Mouse (Mus musculus): ENCODE data around the gene Psapl1. TPM values are rescaled to one million over a fixed set of nuclear protein-coding genes. Genes with fewer than 3 reads are reported as not detected.
A peak's percentile ranks its signal among the peaks of the same experiment; 100 is the strongest.

The Psapl1 gene
- total RNA-seq (2021) = not detected

GRCm38 (mm10) chr5:36203916-36204315, at the start of gene Psapl1:
Gene Psapl1, plus strand, starts transcription at chr5:36204021.
- intact Hi-C loops (cut with DNase I) = no loop called here
- DNase-seq = peak in 1 of 2 experiments; percentile 14

- intact Hi-C loops (cut with DNase I) = no loop called here
- DNase-seq = no peak
Measured at GRCm38 (mm10) chr5:36154879-36155485, 48.8 kb upstream of the Psapl1 start.

- no peak for DNase-seq
- intact Hi-C loops (cut with DNase I) = no loop called here
Measured at GRCm38 (mm10) chr5:36165424-36166302, 38.2 kb upstream of the Psapl1 start.

DNA sequence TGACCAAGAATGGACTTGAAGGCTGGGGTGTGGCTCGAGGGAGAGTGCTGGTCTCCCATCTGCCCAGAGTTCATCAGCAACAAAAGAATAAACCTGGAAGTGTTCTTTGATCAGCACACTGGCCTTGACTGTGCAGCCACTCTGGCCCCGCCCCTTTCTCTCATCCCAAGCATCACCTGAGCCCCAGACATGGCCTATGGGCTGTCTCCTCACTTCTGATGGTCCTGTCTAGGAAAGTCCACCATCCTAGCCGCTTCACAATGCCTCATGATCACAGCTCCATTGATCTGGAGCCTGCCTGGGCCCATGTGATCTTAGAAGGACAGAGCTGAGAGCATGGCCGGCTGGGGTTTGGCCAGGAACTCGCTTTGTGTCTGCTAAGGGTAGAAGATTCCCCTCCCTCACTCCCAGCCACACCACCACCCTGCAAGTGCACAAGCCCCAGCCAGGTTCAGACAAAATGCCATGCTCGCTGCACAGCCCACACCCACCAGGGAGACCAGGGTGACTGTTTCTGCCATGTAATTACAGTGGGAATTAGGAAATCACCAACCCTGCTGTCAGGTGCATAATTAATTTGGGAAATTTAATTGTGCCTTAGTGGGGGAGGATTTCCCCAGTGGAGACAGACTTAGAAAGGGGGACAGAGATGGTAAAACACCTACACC, 37.3 kb upstream of the Psapl1 start:
- intact Hi-C loops (cut with DNase I) = no loop called here
- DNase-seq = no peak

- intact Hi-C loops (cut with DNase I) = no loop called here
- peak; percentile 45 to 64 for DNase-seq
Measured at GRCm38 (mm10) chr5:36168963-36169650, 34.7 kb upstream of the Psapl1 start.

DNA sequence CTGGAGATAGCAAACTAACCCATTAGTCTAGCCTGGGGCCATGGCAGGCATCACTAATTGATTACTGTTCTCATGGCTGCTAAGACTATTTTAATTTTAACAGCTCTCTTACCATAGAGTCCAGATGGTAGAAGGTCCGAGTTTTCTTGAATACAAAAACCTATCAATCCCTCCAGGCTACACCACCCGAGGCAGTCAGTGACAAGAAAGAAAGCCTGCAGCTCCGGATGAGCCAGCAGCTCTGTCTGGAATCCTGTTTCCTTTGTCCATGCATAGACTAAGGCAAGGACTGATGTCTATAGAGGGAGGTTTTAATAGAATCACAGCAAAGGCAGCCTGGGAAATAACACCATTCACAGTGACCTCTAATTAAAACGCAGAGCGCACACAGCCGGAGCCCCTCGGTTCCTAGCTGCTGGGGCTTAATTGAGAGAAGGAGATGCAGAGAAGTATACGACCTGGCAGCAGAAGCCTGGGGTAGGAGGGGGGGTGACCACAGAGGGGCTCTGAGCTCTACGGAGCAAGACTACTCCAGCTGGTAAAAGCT, 29.2 kb upstream of the Psapl1 start:
- intact Hi-C loops (cut with DNase I) = no loop called here
- DNase-seq = no peak

- intact Hi-C loops (cut with DNase I) = no loop called here
- no peak for DNase-seq
Measured at GRCm38 (mm10) chr5:36176409-36176808, 27.4 kb upstream of the Psapl1 start.

DNA sequence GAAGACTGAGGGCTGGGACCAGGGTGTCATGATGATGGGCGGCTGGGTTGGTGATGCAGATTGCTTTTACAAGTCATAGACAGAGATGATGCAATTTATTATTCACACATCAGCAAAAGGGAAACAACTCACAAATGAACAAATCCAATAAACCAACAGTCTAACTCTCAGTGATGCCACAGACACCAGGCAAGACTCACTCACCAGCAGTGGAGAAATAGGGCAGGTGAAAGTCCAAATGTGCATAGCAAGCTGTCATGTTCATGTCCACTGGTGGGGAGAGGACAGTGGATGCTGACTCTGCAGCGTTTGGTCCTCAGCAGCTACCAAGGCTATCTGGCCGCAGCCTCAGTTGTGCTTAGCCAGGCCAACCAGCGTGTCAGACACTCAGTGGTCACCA, 26.9 kb upstream of the Psapl1 start:
- intact Hi-C loops (cut with DNase I) = no loop called here
- no peak for DNase-seq

- DNase-seq = no peak
- intact Hi-C loops (cut with DNase I) = no loop called here
Measured at GRCm38 (mm10) chr5:36178215-36178614, 25.6 kb upstream of the Psapl1 start.

DNA sequence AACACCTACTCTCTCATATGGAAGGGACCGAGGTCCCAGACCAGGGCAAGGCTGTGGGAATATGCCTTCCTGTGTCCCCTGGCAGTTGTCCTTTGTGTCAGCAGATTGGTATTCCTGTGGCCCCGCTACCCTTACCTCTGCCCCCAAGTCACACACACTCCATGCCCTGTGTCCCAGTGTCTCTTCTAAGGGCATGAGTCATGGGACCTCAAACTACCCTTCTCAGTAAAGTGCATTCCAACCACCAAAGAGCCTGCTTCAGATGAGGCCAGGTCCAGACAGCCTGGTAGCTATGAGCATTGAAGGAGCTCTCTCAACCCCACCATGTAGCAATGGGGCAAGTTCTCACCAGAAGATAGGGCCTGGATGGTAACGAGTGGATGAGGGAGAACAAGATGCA, 25.0 kb upstream of the Psapl1 start:
- intact Hi-C loops (cut with DNase I) = no loop called here

GRCm38 (mm10) chr5:36179708-36180107, 24.1 kb upstream of the Psapl1 start:
- intact Hi-C loops (cut with DNase I) = no loop called here

More for the DNA sequence above, 25.0 kb upstream of the Psapl1 start:
- DNase-seq = no peak

DNA sequence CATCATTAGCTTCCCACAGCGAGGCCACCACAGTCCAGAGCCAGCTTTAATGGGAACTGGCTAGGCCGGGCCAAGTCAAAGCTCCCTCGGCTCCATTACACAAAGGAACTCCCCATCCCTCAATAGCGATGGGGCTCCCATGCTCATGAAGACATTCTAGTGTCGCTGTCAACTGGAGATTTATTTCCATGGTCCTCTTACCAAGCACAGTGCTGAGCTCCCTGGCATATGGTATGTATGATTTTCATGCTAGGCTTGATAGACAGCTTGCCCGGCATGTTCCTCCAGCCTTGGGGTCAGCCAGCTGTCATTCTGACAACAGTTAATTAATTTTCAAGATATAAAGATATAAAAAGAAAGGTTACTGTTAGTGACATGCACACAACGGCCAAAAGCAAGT, 21.5 kb upstream of the Psapl1 start:
- intact Hi-C loops (cut with DNase I) = no loop called here
- DNase-seq = no peak

More at GRCm38 (mm10) chr5:36179708-36180107, 24.1 kb upstream of the Psapl1 start:
- no peak for DNase-seq

DNA sequence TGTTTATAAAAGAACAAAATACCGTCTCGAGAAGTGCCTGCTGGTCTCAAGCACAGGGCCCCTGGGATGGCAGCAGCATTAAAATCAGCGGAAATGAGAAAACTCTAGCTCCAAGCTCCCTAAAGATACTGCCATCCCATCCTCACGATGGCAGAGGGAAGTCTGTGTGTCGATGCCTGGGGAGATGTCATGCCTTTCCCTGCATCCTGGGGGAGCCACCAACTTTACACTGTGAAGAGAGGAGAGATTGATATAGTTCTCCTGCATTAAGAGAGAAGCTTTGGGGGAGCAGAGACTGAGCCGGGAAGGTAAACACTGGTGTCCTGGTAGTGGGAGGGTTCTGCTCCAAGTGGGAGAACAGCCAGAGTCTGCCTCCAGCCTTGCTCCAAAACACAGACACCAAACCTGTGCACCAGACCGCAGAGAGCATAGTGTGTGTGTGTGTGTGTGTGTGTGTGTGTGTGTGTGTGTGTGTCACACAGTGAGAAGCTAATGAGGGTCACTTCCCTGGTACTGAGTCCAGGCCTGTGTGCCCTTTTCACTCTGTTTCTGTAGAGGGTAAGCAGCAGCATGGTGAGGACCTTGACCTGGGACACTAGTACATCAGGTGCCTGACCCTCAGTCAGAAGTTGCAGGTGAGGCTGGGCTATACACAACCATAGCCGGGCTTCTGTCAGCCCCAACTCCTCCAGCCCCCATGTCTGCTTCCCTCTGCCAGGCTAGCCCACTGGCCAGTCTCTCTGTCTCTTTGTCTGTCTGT, 17.3 kb upstream of the Psapl1 start:
- DNase-seq = no peak
- intact Hi-C loops (cut with DNase I) = no loop called here

- intact Hi-C loops (cut with DNase I) = no loop called here
- peak; percentile 46 to 50 for DNase-seq
Measured at GRCm38 (mm10) chr5:36188310-36188709, 15.5 kb upstream of the Psapl1 start.

DNA sequence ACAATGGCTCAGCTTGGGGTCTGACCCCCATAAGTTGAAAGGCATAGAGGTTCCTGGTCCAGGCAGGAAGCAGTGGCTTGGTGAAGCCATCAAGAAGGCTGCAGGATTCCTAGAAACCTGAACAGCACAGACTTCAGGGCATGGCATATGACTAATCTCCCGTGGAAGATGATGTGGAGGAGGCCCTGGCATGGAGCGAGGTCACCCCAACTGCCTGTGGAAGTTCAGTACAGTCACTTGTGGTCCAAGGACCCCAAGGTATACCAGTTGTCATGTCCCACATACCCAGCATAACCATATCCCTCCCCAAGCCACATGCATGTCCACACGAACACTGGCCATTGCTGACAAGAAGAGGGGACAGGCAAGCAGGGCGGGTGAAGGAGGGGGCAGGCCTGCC, 12.5 kb upstream of the Psapl1 start:
- DNase-seq = no peak
- intact Hi-C loops (cut with DNase I) = no loop called here

GRCm38 (mm10) chr5:36191876-36192275, 11.9 kb upstream of the Psapl1 start:
- DNase-seq = no peak
- intact Hi-C loops (cut with DNase I) = no loop called here

- intact Hi-C loops (cut with DNase I) = no loop called here
- no peak for DNase-seq
Measured at GRCm38 (mm10) chr5:36192677-36193076, 11.1 kb upstream of the Psapl1 start.

DNA sequence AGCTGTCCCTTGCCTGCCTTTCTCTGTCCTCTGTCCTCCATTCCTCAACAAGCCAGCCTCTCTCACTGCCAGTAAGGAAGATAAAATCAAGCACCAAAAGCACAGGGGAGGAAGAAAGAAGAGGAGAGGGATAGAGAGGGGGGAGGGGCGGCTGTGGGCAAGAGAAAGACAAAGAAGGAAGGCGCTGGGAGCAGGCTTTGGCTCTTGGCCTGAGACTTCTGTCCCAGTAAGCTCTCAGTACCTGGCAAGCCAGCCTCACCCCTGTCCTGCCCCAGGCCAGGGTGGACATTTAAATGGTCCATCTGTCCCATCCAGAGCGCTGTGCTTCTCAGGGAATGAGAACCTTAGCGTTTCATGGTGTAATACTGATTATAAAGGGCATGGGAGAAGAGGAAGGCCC, 9.2 kb upstream of the Psapl1 start:
- no peak for DNase-seq
- intact Hi-C loops (cut with DNase I) = no loop called here

DNA sequence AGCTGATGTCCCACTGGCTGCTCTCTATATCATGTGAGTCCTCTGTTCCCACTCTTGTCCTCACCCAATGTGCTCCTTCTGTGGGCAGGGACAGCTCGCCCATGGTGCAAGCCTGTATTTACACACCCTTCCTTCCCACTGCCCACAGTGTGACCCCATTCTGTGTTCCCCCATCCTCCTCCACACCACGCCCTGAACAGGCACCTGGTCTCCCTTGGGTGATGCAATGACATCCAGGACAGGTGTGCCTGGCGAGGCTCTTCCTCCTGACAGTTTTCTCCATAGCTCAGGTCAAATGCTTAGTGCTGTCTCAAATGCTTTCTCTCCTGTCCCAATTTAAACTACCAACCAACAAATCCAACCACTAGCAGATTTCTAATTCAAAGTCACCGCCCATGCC, 8.4 kb upstream of the Psapl1 start:
- DNase-seq = no peak
- intact Hi-C loops (cut with DNase I) = no loop called here

DNA sequence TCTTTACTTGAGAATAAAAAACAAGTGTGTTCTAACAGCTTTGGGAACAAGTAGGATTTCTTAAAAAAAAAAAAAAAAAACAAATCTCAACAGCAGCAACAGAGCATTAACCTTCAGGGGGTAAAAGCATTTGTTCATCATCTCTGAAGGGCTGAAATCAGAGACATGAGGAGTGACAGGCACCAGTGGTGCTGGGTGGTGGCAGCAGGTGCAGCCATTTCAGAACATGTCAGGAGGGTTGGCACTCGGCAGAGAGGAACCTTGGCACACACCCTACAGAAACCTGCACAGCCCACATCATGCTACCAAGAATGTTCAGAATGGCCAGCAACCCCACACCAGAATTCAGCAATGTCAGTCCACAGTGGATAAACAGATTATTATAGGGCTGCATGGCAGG, 4.3 kb upstream of the Psapl1 start:
- intact Hi-C loops (cut with DNase I) = no loop called here
- no peak for DNase-seq

Measured in heart, postnatal 36 days (tissue).